Mouse (Mus musculus) megakaryocyte progenitor cell, adult 5-6 weeks (primary cell): ENCODE measurements around the gene Usp33. TPM values are rescaled to one million over a fixed set of nuclear protein-coding genes. Genes with fewer than 3 reads are reported as not detected.

ENCODE experiments used
- ATAC-seq: replicated peaks from 2 replicates; pipeline ENCODE4 v1.8.0; 2016; ENCODE audit warnings: mild to moderate bottlenecking, moderate TSS enrichment, inconsistent platforms; ENCODE audit not compliant: poor library complexity
- total RNA-seq, 2 experiments: library from RNA; stranded (forward) in 1 of 2; stranded (reverse) in 1 of 2; fragments of 157-497, 149-512 nt in 1 of 2; fragments of 200-1000 nt in 1 of 2; gene quantifications; 2 replicates each; pipeline versions ENCODE4 v1.2.3 to v1.2.4; 2015 to 2017

The Usp33 gene
- total RNA-seq, 2 experiments from 2014 or later = 35.7 to 48.4 TPM

DNA sequence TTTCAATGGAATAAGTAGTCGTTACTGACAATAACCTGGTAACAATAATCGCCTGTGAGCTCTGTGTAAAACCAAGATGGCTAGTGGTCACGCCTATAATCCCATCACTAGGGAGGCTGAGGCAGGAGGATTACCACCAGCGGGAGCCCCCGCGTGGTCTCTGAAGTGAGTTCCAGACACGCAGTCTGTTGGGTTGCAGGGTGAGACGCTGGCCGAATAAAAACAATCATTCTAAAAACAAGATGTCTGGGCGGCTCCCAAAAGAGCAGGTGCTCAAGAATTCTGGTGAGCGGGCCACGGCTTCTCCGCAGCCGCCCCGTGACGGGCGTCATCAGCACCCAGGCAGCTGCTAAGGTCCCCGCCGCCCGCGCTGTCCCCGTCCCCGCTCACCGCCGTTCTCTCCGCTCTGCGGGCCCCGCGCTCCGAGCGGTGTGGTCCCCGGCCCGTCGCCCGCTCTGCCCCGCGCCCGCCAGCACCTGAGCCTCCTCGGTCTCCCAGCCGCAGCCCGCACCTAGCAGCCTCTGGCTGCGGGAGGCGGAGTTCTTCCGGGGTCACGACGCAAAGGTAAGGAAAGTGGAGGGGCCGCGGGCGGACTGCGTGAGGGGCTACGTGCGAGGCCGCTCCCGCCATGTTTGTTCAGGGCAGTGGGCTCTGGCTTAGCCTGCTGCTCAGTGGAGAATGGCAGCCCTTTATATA is 6.3 kb upstream of the Usp33 start, which contains the start of gene Miga1:
TSS of gene Miga1 (minus strand) at position 546 of the 696 bp plus-strand sequence.
- peak; percentile 85 for ATAC-seq

DNA sequence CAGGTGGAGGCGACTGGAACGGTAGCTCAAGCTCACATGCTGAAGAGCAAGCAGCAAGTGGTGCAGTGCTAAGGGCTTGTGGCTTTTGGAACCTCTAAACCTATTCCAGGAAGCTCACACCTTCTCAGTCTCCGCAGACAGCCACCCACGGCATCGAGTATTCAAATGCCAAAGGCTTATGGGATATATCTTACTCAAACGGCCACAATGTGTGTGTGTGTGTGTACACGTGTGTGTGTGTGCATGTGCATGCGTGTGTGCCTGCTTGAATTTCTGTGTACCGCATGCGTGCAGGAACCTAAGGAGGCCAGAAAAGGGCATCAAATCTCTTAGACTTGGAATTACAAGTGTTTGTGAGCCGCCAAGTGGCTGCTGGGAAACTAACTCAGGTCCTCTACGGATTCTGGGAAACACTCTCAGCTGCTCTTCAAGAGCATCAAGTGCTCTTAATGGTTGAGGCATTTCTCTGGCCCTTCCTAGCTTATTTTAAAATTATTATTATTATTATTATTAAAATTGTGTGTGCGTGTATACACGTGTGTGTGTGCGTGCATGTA is 3.2 kb upstream of the Usp33 start:
- ATAC-seq = no peak

DNA sequence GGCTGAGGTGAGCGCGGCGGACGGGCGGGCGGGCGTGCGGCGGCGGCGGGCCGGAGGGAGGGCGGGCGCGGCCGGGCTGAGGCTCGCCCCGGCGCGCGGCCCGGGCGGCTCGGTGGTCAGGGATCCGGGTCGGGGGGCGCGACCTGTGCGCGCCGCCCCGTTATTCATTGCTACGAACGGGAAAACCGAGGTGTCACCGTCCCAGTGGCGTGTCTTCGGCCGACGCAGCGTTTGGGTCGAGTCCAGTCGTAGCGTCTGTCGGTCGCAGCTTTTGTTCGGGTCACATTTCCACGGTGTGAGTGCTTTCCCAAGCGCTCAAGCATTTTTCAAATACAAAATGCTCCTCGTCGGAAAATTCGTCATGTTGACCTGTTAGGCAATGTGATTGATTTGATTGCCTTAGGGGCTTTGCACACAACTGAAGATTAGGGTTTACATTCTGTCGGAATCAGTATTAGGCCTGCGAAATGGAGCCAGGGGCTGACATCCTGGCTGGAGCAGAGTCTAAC is 409 bp downstream of the Usp33 start:
- peak; percentile 21; the same call in 1 of the 2 replicates for ATAC-seq

DNA sequence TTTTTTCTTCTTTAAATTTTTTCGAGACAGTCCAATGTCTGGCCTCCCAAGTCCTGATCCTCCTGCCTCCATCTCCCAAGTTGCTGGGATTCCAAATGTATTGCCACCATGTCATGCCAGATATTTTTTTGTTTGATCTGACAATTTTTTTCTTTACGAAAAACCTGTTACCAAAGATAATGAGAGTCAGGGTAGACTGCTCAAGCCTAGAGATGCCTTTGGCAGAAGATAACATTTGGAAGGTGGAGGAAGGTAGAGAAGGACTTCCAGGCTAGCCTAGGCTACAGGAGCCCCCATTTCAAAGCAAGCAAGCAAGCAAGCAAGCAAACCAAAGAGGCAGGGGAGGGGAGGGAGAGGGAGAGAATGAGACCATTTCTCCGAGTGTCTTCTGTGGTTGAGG is 949 bp downstream of the Usp33 start:
- ATAC-seq = peak; percentile 28

DNA sequence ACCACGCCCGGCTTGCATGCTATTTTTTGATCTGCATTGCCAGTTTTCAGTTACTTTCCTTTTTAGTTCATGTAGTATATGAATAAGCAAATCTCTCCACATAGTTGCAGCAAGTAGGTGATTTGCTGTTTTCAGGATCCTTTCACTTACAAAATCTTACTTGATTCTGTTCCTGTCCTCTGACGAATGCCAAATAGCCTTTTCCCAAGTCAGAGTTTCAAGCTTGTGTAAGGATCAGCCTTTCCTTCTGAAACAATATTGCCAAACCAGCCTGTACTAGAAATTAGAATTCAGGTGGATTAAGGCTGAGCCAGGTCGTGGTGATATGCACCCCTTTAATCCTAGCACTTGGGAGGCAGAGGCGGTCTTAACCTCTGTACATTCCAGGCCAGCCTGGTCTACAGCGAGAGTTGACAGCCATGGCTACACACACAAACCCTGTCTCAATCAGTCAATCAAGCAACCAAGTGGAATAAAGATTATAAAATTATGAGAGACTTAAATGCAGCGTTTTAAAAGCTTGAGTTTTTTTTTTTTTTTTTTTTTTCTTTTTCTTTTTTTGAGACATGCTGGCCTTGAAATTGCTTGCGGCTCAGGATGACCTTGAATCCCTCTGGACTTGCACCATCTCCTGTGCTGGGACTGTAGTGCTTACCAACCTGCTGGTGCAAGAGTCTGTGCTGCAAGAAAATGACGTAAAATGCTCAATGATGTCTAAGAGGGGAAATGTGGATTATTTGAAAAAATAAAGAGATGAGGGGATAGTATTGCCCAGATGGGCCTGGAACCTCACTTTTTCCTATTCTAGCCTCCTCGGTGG is 1.9 kb downstream of the Usp33 start:
- ATAC-seq = no peak; the same call in 1 of the 2 replicates

DNA sequence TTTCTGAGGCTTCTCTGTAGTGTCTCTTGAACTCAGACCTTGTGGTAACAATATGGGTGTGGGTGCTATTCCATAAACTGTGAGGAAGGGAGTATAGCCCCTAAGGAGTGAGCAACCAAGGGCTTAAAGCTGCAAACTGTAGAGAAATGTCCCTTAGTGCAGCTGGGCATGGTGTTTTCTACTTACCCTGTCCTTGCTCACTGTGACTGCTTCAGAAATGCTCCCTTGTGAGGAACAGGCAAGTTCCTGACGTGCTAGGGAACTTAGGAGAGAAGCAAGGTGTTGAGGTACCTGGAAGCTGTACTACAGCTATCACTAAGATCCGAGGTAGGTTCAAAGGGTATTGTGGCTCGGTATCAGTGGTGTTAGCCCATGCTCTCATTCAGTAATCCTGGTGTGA is 4.2 kb downstream of the Usp33 start:
- ATAC-seq = no peak

DNA sequence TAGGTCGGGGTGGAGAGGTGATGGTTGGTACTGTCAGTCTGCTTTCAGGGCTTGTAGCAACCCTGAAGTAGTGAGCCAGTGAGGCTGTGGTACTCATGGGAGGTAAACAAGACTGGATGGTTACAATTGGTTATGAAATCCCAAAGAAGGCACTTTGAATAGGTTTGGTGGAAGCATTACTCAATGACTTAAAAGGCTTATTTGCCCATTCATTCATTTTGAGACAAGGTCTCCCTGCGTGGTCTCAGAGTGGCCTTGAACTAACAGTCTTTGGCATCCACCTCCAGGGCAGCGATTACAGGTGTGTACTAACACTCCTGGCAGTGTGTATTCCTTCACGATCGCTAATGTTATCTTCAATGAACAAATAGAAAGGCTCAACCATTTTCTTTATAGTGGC is 4.7 kb downstream of the Usp33 start:
- no peak for ATAC-seq

DNA sequence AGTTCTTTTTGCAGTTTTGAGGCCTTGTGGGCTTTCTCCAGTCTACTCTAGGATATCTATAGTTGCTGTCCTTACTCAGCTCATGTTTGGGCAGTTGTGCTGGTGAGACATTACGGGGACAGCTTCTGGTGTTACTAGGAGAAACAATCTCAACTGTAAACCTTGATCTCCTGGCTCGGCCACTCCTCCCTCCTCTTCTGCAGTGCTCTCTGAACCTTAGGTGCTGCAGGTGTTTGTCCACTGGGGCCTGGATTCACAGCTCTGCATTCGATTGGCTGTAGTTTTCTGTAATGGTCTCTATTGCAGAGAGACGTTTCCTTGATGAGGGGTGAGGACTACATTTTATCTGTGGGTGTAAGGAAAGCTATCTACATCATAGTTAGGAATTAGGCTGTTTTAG is 6.0 kb downstream of the Usp33 start:
- ATAC-seq = no peak

DNA sequence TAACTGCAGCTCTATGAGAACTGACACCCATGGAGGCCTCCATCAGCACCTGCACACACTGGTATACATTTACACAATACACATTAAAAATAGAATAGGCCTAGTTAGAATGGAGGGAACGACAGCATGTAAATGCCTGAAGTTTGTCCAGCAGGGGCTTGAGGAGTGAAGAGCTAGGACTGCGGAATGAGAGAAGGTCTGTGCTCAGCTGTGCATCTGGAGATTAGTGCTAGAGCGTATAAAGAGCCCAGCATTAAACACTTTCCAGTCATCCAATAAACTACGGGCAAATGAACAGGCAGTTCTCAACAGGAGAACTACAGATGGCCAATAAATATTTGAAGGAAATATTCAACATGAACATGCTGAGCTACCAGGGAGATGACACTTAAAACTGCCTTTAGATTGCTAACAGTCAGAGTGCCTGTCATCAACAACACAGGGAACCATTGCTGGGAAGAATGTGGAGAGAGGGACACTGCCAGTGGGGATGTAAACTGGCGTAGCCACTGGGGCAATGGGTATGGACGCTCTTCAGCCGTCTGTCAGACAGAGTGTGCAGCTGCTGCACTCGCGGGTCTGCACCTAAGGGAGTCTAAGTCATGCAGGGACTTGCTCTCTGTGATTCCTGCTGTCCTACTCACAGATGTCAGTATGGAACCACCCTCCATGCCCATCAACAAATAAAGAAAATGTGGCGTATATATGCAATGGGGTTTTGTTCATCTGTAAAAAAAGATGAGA is 7.3 kb downstream of the Usp33 start:
- no peak for ATAC-seq

DNA sequence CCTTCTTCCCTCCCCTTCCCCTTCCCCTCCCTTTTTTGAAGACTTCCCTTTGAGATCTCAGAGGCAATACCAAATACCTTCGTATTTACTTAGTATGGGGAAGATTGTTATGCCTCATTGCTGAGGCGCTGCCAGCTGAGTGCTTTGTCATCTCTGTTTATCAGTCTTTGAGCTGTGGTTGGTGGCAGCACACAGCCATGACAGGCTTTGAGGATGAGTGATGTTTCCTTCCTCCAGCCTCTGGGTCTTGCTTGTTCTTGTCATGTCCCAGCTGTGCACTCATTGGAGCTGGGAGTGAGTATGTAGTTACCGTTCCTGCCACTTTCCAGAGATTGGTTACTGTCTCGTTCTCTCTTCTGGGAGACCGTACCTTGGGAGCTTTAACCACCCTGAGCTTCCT is 9.1 kb downstream of the Usp33 start:
- ATAC-seq = peak; percentile 97

DNA sequence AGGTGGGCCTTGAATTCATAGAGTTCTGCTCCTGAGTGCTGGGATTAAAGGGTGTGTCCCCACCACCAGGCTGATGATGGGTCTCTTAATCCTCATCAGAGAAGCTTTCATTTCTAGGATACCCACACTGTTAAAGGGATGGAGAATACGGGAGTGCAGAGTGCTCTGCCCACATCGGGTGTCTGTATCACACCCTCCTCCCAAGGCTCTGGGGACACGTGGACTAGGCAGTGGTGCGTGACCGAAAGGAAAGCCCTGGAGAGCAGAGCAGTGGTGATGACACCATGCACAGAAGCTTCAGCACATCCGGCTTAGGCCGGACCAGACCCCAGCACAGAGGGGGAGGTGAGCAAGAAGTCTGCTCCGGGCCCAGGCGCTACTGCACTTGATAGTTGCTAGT is 10.5 kb downstream of the Usp33 start:
- no peak for ATAC-seq

DNA sequence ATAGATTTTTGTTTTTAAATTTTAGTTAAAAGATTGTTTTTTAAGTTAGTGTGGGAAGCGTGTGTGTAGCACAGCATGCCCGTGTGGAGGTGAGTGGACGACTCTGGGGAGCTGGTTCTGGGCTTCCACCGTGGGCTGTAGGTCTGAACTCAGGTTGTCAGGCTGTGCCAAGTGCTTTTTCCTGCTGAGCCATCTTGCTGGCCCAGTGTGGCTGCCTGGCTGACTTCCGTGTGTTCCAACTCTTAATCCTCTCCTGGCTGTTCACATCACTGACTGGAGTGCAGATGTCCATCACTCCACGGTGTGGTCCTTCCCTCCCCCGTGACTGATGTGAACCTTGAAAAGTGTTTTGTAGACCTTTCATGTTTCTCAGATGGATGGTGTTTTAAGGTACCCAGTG is 12.9 kb downstream of the Usp33 start:
- no peak for ATAC-seq

DNA sequence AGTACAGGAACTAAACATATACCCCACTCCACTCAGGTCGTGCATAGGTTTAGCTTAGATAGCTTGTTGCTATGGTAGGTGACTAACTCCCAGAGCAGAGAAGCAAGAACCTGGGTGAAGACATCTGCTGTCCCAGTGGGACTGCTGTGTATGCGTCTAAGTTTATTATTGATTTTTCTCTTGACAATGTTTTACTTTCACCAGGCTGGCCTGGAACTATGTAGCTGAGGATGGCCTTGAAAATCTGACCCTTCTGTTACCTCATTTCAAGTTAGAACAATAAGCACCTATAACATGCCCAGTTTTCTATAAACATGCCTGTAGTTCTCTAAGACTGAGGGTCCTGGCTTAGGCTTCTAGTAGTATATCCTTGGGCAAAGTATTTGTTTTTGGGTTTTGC is 17.9 kb downstream of the Usp33 start:
- ATAC-seq = no peak

DNA sequence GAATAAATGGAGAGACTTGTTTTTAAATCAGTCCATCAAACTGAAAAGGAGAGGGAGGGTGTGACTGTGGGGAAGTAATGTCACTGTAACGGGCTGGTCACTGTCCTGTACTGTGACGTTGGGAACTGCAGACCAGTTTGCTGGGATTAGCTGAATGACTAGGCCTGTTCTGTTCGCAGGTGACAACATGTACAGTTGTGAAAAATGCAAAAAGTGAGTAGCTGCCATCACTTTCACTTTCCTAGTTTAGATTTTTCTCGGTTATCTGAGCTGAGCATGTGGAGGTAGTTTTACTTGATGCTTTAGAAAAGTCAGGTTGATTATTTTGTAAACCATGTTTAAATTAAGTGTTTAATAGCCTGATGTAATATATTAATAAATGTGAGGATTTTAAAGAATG is 29.8 kb downstream of the Usp33 start:
- ATAC-seq = no peak

DNA sequence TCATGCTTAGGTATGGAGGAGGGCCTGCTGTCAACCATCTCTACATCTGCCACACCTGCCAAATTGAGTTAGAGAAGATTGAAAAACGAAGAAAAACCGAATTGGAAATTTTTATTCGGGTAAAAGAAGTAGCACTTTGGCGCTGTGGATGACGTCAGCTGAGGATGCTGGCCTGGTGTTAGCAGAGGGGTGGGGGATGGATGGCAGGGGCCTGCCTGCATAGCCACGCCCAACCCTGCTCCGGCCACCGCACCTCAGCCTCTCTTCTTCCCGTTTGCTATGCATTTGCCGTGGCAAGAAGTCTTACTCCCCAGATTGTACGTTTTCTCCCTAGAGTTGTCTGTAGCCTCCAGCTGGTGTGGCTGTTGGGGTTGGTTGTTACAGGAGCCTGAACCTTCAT is 37.8 kb downstream of the Usp33 start:
- ATAC-seq = no peak

DNA sequence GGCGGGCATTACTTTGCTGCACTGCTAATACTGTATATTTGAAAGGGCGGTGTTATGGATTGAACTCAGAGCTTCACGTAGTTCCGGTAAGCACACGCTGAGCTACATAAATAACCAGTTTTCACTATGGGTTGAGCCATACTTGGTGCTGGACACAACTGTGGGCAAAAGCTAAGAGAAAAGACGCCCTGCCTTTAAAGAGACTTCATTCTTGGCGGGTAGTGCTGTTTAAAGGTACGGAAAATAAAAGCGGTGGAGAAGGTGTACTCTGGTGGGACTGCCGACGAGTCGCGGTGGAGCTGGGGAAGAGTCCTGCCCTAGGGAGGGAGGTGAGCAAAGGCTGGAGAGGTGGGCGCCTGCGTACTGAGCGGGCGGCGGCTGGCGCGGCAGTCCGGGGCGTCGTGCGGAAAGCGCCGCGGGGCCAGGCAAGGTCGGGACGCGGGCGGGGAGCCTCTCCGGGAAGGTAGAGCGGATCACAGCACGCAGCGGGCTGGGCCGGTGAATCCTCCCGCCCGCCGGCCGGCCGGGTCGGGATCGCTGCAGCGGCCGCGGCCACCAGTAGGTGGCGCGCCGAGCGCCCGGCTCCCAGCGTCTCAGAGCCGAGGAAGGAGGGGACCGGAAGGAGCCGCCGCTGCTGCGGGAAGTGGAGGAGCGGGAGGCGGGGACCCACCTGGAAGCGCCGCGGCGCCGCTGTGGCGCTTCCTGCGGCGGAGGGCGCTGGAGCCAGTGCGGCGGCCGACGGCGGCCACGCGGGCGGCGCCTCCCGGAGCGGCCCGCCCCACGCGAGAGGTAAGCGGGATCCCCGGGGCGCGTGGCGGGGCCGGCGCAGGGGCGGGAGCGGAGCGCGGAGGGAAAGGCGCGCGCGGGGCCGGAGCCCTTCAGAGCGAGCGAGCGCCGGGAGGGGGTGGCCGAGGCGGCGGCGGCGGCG is 49.3 kb downstream of the Usp33 start, which contains the start of gene Zzz3:
TSS of gene Zzz3 (plus strand) at position 124 of the 928 bp plus-strand sequence.
- peak; percentile 66 for ATAC-seq

DNA sequence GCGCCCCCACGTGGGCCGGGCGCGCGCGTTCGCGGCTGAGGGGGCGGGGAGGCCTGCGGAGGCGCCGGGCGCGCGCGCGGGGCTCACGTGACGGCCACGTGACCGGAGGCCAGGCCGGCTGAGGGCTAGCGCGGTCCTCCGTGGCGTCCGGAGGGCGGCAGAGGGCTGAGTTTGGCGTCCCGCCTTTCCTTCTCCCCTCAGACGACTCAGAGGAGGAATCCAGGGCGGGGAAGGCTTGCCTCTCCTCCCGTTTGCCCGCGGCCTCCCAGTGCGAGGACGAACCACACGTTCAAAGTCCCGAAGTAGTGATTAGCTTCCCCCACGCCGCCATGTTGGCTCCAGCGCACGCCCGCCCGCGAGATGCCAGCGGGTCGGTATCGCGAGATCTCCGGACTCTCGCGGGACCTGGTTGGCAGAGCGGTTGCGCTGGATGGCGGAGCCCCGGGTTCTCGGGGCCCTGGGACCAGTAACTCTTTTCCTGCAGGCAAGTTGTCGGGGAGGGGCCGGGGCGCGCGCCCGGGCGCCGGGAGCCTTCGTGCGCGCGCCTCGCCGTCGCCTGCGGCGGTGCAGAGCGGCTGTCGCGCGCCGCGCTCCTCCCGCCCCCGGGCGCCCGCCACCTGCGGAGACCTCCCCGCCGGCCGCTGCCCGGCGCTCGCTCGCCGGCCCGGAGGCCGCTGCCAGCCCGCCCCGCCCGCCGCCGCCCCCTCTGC is 50.2 kb downstream of the Usp33 start:
- ATAC-seq = peak; percentile 74

DNA sequence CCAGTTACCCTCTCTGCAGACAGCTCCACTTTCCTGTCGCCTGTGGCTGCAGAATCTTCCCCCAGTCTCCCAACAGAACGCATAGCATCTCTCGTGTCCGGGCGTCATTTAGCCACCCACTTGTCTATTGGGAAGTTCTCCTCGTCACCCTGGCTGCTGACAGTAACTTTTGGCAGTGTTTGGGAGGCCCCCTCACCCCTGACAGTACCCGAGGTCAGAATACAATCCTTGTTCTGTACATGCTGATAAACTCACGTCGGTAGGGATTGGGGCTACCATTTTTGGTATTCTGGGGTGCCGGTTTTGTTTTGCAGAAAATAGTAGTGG is 50.7 kb downstream of the Usp33 start:
- ATAC-seq = peak; percentile 1; the same call in 1 of the 2 replicates

DNA sequence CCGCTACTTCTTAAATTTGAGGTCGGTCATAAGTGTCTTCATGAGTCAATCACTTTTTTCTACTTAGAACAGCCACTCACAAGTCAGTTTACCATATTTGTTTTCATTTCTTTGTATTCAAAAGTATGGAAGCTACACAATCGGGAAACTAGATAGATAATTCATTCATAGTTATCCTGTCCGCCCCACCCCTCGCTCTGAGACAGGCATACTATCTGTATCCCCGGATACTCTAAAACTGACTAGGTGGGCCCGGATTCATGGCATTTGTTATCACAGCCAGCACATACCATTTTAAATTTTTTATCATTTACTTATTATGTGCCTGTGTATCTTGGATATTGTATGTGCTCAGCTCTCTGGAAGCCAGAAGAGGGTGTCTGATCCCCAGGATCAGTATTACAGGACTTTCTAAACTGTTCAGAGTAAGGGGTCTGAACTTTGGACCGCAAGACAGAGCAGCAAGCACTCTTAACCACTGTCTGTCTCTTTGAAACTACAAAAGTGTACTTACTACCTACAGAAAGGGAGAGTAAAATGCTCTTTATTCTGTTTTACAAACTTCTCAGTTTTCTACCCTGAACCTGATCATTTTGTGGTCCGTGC is 51.2 kb downstream of the Usp33 start:
- ATAC-seq = peak; percentile 13
